Mouse (Mus musculus): ENCODE data around the gene Gm20662.

Gene Gm20662

GRCm38 (mm10) chr9:107996049-107996448 lies at the start of gene Gm20662:
Gene Gm20662 (plus strand): TSS chr9:107996349.
- no peak for DNase-seq (ENCODE audit: low spot score)

GRCm38 (mm10) chr9:107947241-107948194 lies 48.6 kb upstream of the Gm20662 start:
- no peak for DNase-seq (ENCODE audit: low spot score)

- no peak for DNase-seq (ENCODE audit: low spot score)
Observed at GRCm38 (mm10) chr9:107949184-107949921, 46.8 kb upstream of the Gm20662 start.

GRCm38 (mm10) chr9:107949922-107950235 lies 46.3 kb upstream of the Gm20662 start, which contains the start of gene Traip:
Gene Traip (plus strand): TSS chr9:107950136.
- no peak for DNase-seq (ENCODE audit: low spot score)

- DNase-seq (ENCODE audit: low spot score), result peak; percentile 95
Observed at GRCm38 (mm10) chr9:107950460-107951355, 45.4 kb upstream of the Gm20662 start.

GRCm38 (mm10) chr9:107955613-107956289 lies 40.4 kb upstream of the Gm20662 start:
- no peak for DNase-seq (ENCODE audit: low spot score)

GRCm38 (mm10) chr9:107957141-107957540 lies 39.0 kb upstream of the Gm20662 start:
- no peak for DNase-seq (ENCODE audit: low spot score)

GRCm38 (mm10) chr9:107959896-107960295 lies 36.3 kb upstream of the Gm20662 start:
- DNase-seq (ENCODE audit: low spot score), result no peak

- no peak for DNase-seq (ENCODE audit: low spot score)
Observed at GRCm38 (mm10) chr9:107960928-107961327, 35.2 kb upstream of the Gm20662 start.

GRCm38 (mm10) chr9:107961351-107961762 lies 34.8 kb upstream of the Gm20662 start:
- DNase-seq (ENCODE audit: low spot score), result no peak

- DNase-seq (ENCODE audit: low spot score), result no peak
Observed at GRCm38 (mm10) chr9:107961881-107962280, 34.3 kb upstream of the Gm20662 start.

- no peak for DNase-seq (ENCODE audit: low spot score)
Observed at GRCm38 (mm10) chr9:107962916-107963315, 33.2 kb upstream of the Gm20662 start.

- DNase-seq (ENCODE audit: low spot score), result peak; percentile 94
Observed at GRCm38 (mm10) chr9:107963700-107964099, 32.4 kb upstream of the Gm20662 start.

- DNase-seq (ENCODE audit: low spot score), result no peak
Observed at GRCm38 (mm10) chr9:107964681-107965080, 31.5 kb upstream of the Gm20662 start.

- no peak for DNase-seq (ENCODE audit: low spot score)
Observed at GRCm38 (mm10) chr9:107966676-107967075, 29.5 kb upstream of the Gm20662 start.

- DNase-seq (ENCODE audit: low spot score), result no peak
Observed at GRCm38 (mm10) chr9:107967437-107967836, 28.7 kb upstream of the Gm20662 start.

- DNase-seq (ENCODE audit: low spot score), result no peak
Observed at GRCm38 (mm10) chr9:107968531-107968930, 27.6 kb upstream of the Gm20662 start.

- DNase-seq (ENCODE audit: low spot score), result no peak
Observed at GRCm38 (mm10) chr9:107970311-107970710, 25.8 kb upstream of the Gm20662 start.

GRCm38 (mm10) chr9:107971690-107972541 lies 24.2 kb upstream of the Gm20662 start:
- DNase-seq (ENCODE audit: low spot score), result no peak

- DNase-seq (ENCODE audit: low spot score), result no peak
Observed at GRCm38 (mm10) chr9:107974491-107975171, 21.5 kb upstream of the Gm20662 start.

All from testis, postnatal 10 days (tissue).